Mouse (Mus musculus) liver, adult 2 months (tissue): ENCODE measurements around the gene Cubn. TPM values are rescaled to one million over a fixed set of nuclear protein-coding genes. Genes with fewer than 3 reads are reported as not detected.

Experiments used
- DNase-seq: peaks from one replicate; pipeline ENCODE4 v3.0.0-alpha.2; 2011; ENCODE audit warnings: low read depth, low spot score; ENCODE audit errors: extremely low read depth
- H3K27ac ChIP-seq: fragments of 200-500 bp; replicated peaks from 2 replicates; pipeline ENCODE4 v1.5.1; 2012; ENCODE audit warnings: low read depth, mild to moderate bottlenecking, control low read depth, inconsistent platforms, low read length; ENCODE audit not compliant: insufficient read depth
- H3K27me3 ChIP-seq: fragments of 200-500 bp; 2 replicates; pipeline ENCODE4 v1.6.1; 2012; ENCODE audit warnings: mild to moderate bottlenecking, moderate library complexity, low read length, inconsistent platforms; ENCODE audit not compliant: control insufficient read depth, insufficient read depth
- H3K36me3 ChIP-seq: fragments of 200-500 bp; 2 replicates; pipeline ENCODE4 v1.6.1; 2012; ENCODE audit warnings: low read length, inconsistent platforms; ENCODE audit not compliant: control insufficient read depth, insufficient read depth
- H3K4me1 ChIP-seq: fragments of 200-500 bp; 2 replicates; pipeline ENCODE4 v1.6.1; 2011; ENCODE audit warnings: low read length; ENCODE audit not compliant: control insufficient read depth, insufficient read depth
- H3K4me3 ChIP-seq: fragments of 200-500 bp; 2 replicates; pipeline ENCODE4 v1.5.1; 2011; ENCODE audit warnings: low read depth, mild to moderate bottlenecking, control low read depth, low read length, moderate library complexity; ENCODE audit not compliant: insufficient read depth
- H3K79me2 ChIP-seq: fragments of 200-500 bp; 2 replicates; pipeline ENCODE4 v1.6.1; 2012; ENCODE audit warnings: inconsistent platforms, mild to moderate bottlenecking, low read length, moderate library complexity; ENCODE audit not compliant: control insufficient read depth, insufficient read depth
- H3K9ac ChIP-seq: fragments of 200-500 bp; 2 replicates; pipeline ENCODE4 v1.6.1; 2012; ENCODE audit warnings: low read depth, mild to moderate bottlenecking, control low read depth, inconsistent platforms, low read length
- CTCF ChIP-seq: fragments of 200-500 bp; IDR thresholded peaks from 2 replicates; pipeline ENCODE4 v1.5.1; 2011; ENCODE audit warnings: low read depth, low read length, control low read depth
- POLR2A ChIP-seq: fragments of 200-500 bp; IDR thresholded peaks from 2 replicates; pipeline ENCODE4 v1.6.1; 2011; ENCODE audit warnings: low read length, control low read depth; ENCODE audit not compliant: insufficient read depth; ENCODE audit errors: extremely low read depth
- WGBS: fragments of 180-500 bp; shearing (Covaris S2); methylation state at CpG from one replicate; pipeline ENCODE4 v1.1.7; 2018; 5-methylcytosine and 5-hydroxymethylcytosine counted together
- polyA plus RNA-seq: library from polyadenylated mRNA; depleted of rRNA; stranded (reverse); fragments of >200 nt; gene quantifications from 2 replicates; pipeline ENCODE4 v1.2.3, GENCODE M21; 2012
- total RNA-seq: library from RNA; depleted of rRNA; stranded (reverse); fragments of >200 nt; gene quantifications from 2 replicates; pipeline ENCODE4 v1.2.3, GENCODE M21; 2014

Cubn gene
- total and polyA plus RNA-seq, 2 experiments: not detected

- no peak overlapping the region for H3K27ac ChIP-seq
- H3K4me3 ChIP-seq: no peak overlapping the region
- 86% methylated on average over 6 of the region's 6 CpGs for WGBS
- DNase-seq: no peak
- no peaks in the 10 kb centered on the region for H3K27me3 ChIP-seq
- 0 out of 2 replicates have a peak, but pooled peaks cover 5% of the 10 kb centered on the region for H3K4me1 ChIP-seq
- H3K36me3 ChIP-seq: no peaks in the 10 kb centered on the region
- TF ChIP-seq POLR2A: no peak
- no peak overlapping the region for H3K9ac ChIP-seq
- no peaks in the 10 kb centered on the region for H3K79me2 ChIP-seq
Observed at GRCm38 (mm10) chr2:13400831-13401230, 90.8 kb downstream of the Cubn start.

DNA sequence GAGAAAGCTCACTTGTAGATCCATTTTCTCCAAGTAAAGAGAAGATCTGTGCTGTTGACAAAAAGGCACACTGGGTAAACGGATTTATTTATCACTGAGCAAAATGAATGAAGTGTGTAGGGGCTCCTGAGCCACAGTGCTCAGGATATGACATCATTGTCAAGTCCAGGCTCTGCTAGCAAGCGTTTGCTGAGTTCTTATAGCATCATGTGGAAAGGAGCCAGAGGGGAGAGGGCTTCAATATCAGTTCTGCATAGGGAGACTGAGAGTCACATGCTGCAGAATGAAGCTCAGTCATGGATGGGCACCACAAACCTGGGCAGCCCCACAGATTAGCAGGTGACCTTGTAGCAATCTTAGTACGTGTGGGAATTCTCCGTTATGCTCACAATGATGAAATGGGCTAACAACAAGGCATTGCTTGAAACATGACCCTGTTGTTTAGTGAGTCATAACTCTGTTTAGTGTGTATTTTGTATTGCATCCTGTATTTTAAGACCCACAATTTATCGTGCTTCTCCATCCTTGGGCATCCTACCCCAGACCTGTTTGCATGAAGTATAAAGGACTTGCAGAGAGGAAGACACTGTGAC is 92.0 kb downstream of the Cubn start:
- TF ChIP-seq POLR2A: no peak
- no peak for TF ChIP-seq CTCF
- H3K9ac ChIP-seq: no peak overlapping the region
- 74% methylated on average over 5 of the region's 5 CpGs for WGBS
- H3K36me3 ChIP-seq: no peaks in the 10 kb centered on the region
- H3K27ac ChIP-seq: no peak overlapping the region
- H3K4me1 ChIP-seq: 0 out of 2 replicates have a peak, but pooled peaks cover 5% of the 10 kb centered on the region
- no peak for DNase-seq
- H3K4me3 ChIP-seq: no peak overlapping the region
- no peaks in the 10 kb centered on the region for H3K27me3 ChIP-seq
- H3K79me2 ChIP-seq: no peaks in the 10 kb centered on the region

DNA sequence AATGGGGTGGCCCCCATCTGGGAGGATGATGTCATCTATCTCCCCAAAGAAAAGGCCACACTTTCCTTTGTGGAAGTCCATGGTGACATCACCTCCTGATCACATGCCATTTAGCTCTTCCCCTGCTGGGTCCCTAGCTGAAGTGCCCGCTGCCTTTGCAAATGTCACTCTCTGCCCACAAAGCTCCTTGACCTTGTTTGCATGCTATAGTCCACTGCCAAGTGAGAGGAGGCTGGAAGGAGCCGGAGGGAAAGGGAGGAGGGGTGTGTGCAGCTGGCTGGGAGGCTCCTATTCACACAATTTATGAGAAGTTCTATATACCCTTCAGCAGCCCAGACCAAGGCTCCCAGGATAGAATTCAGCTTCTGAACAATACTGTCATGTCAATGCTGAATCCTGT is 92.7 kb downstream of the Cubn start:
- H3K79me2 ChIP-seq: no peaks in the 10 kb centered on the region
- TF ChIP-seq POLR2A (no peak), CTCF (no peak)
- H3K36me3 ChIP-seq: no peaks in the 10 kb centered on the region
- no peak overlapping the region for H3K9ac ChIP-seq
- 0 out of 2 replicates have a peak, but pooled peaks cover 5% of the 10 kb centered on the region for H3K4me1 ChIP-seq
- H3K27me3 ChIP-seq: no peaks in the 10 kb centered on the region
- WGBS: 61% methylated on average over 2 of the region's 2 CpGs
- DNase-seq: no peak
- 0 out of 2 replicates have a peak overlapping the region, but pooled peaks have one; percentile 19 for H3K27ac ChIP-seq
- no peak overlapping the region for H3K4me3 ChIP-seq

DNA sequence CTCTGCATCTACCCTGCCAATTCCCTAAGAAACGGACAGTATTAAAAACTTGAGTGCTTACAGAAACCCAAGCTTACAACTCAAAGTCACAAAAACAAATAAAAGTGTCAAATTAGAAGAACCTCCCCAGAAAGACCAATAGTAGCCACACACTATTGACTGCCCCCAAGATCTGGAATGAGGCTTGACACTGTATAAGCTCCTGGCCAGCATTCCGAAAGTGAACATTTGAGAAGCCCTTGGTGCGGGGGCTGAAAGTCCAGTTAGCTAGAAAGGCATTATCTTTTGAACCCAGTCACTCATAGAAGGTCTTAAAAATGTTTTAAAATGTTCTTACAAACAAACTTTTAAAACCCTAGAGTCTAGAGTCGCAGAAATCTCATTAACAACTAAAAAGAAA is 93.1 kb downstream of the Cubn start:
- H3K79me2 ChIP-seq: no peaks in the 10 kb centered on the region
- H3K4me1 ChIP-seq: 0 out of 2 replicates have a peak, but pooled peaks cover 5% of the 10 kb centered on the region
- TF ChIP-seq POLR2A (no peak), CTCF (no peak)
- no peaks in the 10 kb centered on the region for H3K36me3 ChIP-seq
- no peak overlapping the region for H3K9ac ChIP-seq
- 81% methylated on average over 4 of the region's 4 CpGs for WGBS
- no peak overlapping the region for H3K27ac ChIP-seq
- H3K4me3 ChIP-seq: no peak overlapping the region
- DNase-seq: no peak
- no peaks in the 10 kb centered on the region for H3K27me3 ChIP-seq

DNA sequence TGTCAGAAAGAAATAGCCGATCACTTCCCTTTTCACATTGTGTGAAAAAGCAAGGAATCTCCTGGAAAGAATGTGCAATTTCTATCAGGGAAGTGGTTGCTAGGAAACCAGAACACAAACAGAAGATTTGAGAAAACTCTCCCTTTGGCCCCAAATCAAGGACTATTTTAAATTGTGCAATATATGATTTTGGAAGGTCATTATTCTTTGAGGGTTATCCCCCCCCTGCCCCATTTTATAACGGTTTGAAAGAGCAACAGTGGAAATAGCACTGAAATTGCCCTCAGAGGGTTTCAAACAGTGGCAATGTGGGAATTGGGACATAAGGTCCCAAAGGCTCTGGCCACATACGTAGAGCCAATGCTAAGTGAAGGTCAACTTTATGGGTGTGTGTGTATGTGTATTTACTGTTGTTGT is 95.5 kb downstream of the Cubn start:
- Histone ChIP-seq H3K36me3 (no peaks in the 10 kb centered on the region), H3K4me1 (0 out of 2 replicates have a peak, but pooled peaks cover 5% of the 10 kb centered on the region), H3K27ac (no peak overlapping the region), H3K27me3 (no peaks in the 10 kb centered on the region), H3K4me3 (no peak overlapping the region), H3K79me2 (no peaks in the 10 kb centered on the region), H3K9ac (no peak overlapping the region)
- no peak for TF ChIP-seq CTCF
- TF ChIP-seq POLR2A: no peak
- DNase-seq: peak; percentile 40
- WGBS: 14% methylated on average over 3 of the region's 3 CpGs

- Histone ChIP-seq H3K27ac (peak overlapping the region; percentile 63; the same call in 1 of the 2 replicates), H3K9ac (no peak overlapping the region), H3K4me3 (no peak overlapping the region), H3K27me3 (no peaks in the 10 kb centered on the region), H3K36me3 (no peaks in the 10 kb centered on the region), H3K4me1 (0 out of 2 replicates have a peak, but pooled peaks cover under 1% of the 10 kb centered on the region), H3K79me2 (no peaks in the 10 kb centered on the region)
- 47% methylated on average over 3 of the region's 3 CpGs for WGBS
- TF ChIP-seq POLR2A (no peak), CTCF (no peak)
- no peak for DNase-seq
Observed at GRCm38 (mm10) chr2:13391018-13391417, 100.6 kb downstream of the Cubn start.
